Mouse (Mus musculus) cerebellum, postnatal 25 days (tissue): ENCODE data around the gene Mast4.
A peak's percentile ranks its signal among the peaks of the same experiment; 100 is the strongest.

Experiments
- DNase-seq, 2 experiments: peaks; one replicate each; pipeline ENCODE4 v3.0.0; 2021; ENCODE audit warnings: mixed read lengths in 2 of 2

The Mast4 gene

GRCm38 (mm10) chr13:103115116-103115515 lies 219.2 kb downstream of the Mast4 start:
- DNase-seq: no peak

DNA sequence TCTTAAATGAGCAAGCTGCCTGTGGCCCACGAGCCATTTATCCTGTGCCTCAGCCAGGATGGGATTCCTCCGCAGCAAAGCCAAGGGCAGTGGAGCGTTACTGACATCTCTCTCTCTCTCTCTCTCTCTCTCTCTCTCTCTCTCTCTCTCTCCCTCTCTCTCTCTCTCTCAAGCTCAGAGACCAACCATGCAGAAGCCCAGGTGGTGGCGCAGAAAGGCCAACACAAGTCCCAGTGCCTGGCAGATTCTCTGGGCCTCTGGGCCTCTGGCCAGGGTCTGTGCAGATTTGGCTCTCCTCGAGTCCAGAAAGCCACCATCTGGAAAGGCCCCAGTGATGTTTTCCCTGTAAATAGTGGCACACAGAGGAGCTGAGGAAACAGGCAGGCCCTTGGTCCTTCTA lies 220.0 kb downstream of the Mast4 start:
- DNase-seq: peak; percentile 64 to 78

DNA sequence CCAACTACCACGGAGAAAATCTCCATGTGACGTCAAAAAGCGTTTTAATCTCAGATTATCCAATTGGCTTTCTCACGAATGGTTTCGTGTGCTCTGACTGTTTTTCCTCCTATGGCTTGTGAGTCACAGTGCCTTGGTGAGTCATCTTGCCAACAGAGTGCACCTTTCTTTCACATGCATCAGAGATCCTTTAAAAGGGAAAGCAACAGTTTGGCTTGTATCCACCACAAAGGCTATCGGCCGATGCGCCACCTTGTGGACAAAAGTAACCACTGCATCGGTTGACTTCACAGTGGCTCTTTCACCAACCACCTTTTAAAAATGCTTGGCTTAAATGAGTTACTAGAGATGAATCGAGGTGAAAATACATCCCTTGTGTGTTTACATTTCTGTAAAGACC lies 224.4 kb downstream of the Mast4 start:
- DNase-seq: peak; percentile 69 to 82

GRCm38 (mm10) chr13:103107362-103107761 lies 226.9 kb downstream of the Mast4 start:
- no peak for DNase-seq

- no peak for DNase-seq
Measured at GRCm38 (mm10) chr13:103102598-103102997, 231.7 kb downstream of the Mast4 start.

- peak; percentile 36 to 39 for DNase-seq
Measured at GRCm38 (mm10) chr13:103096346-103097150, 237.7 kb downstream of the Mast4 start.

- DNase-seq: no peak
Measured at GRCm38 (mm10) chr13:103095491-103095890, 238.8 kb downstream of the Mast4 start.

GRCm38 (mm10) chr13:103094595-103094994 lies 239.7 kb downstream of the Mast4 start:
- DNase-seq: no peak

GRCm38 (mm10) chr13:103093713-103094112 lies 240.6 kb downstream of the Mast4 start:
- DNase-seq: no peak

- DNase-seq: no peak
Measured at GRCm38 (mm10) chr13:103085540-103086121, 248.7 kb downstream of the Mast4 start.

DNA sequence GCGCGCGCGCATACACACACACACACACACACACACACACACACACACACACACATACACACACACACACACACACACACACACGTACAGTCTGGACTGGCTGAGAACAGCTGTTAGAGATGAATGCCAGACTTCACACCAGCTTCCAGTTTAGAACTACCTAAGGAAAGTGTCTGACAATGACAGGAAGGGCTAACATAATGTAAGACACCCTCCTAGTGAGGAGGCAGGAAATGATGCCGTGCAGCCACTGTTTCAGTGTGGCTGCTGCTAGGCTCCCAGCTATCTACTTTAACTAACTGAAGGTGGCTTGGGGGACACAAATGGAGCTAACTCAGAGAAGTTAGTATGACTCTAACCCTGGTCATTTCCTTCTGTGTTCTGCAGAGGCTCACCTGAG lies 251.4 kb downstream of the Mast4 start:
- DNase-seq: no peak

DNA sequence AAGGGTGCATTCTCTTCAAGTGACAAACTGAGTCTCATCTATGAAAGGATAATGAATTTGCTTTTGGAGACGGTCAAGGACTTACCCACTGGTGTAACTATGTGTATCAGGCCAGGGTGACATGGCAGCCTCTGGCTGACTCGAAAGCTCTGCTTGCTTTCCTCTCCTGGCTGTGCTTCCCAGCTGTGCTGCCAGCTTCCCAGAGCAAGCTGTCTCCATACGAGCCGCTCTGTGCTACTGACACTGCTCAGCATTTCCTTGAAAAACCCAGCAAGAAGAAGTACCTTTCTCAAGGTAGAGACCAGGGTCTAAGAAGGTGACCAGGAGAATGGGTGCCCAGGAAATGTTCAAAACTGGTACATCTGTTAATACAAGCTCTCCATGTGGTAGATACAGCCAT lies 254.5 kb downstream of the Mast4 start:
- no peak for DNase-seq

DNA sequence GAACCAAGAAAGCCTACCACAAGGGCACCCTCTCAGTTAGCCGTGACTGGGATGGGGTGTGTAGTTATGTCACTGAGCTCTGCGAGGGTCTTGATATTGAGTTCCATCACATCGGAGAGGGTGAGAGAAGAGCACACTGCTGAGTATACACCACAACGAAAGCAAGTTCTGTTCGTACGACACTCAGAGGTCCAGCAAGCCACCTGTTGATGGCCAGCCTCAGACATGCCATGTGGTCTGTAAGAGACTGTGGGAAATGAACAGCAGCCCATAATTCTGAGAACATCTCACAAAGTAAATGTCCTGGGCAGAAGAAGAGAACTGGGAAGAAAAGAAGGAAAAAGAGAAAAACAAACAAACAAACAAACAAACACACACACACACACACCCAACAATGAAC lies 255.5 kb downstream of the Mast4 start:
- DNase-seq: no peak

DNA sequence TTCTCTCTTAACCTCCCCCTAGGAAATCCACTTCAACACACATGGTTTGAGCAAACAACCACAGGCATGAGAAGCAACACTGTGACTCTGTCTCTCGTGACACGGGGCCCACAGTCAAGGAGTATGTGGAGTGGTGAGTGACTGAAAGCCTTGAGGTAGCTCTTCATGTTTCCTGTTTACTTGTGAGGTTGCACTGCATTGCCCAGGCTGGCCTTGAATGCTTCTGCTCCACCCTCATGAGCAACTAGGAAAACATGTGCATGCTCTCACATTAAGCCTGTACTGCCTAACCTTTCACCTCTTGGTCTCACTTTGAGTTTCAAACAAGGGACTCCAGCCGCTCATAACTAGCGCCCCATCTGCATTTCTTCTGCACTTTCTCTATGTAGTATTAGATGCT lies 260.8 kb downstream of the Mast4 start:
- no peak for DNase-seq

DNA sequence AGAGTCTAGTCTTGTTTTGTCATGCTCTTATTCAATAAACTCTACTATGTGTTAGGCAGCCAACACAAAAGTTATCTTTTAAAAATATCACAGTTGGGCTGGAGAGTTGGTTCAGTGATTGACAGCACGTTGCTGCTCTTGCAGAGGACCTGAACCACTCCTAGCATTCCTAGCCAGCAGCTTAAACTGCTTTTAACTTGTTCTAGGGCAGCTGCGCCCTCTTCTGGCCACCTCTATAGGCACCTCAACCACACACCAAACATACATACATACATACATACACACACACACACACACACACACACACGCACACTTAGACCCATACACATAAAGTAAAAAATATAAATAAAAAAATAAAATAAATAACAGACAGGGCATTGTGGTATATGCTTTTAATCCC lies 262.5 kb downstream of the Mast4 start:
- peak in 1 of 2 experiments; percentile 17 for DNase-seq

DNA sequence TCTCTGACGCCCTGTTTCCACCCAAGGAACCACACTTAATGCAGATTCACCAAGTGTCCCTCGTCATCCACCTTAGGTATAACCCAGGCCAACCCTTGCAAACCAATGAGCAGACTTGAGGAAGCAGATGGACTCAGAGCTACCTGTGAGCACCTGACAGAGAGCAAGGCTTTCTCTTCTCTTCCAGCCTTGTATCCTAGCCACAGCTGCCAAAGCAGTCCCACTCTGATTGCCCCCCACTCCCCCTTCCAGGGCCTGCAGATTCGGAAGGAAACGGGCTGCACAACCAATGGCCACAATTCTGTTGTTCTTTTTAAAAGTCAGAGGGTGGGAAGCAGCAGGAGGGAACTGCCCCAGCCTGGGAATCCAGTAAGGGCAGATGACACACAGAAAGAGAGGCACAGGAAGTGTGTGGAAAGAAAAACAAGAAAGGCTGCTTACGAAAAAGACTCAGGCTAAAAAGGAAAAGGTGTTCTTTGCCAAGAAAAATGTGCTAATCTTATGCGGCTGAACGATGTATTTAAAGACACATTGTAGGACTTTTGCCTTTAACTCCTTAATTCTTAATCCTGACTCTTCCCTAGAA lies 266.6 kb downstream of the Mast4 start:
- no peak for DNase-seq

- no peak for DNase-seq
Measured at GRCm38 (mm10) chr13:103065437-103065836, 268.9 kb downstream of the Mast4 start.

DNA sequence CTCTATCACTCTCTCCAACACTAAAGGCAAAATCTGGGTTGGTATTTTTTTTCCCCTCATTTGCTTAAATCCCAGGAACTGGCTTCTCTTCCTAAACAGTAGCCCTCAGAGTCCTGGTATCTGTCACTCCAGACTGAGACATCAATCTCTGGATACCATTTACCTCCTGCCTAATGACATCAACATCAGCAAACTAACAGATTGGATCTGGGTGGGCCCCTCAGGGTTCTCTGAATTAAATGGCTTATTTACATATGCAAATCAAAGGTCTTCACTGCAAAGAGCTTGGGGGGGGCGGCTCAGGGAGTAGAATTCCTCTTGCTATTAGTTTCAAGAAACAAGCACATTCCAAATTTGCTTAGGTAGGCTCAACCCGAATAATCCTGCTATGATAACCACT lies 272.6 kb downstream of the Mast4 start:
- DNase-seq: no peak

DNA sequence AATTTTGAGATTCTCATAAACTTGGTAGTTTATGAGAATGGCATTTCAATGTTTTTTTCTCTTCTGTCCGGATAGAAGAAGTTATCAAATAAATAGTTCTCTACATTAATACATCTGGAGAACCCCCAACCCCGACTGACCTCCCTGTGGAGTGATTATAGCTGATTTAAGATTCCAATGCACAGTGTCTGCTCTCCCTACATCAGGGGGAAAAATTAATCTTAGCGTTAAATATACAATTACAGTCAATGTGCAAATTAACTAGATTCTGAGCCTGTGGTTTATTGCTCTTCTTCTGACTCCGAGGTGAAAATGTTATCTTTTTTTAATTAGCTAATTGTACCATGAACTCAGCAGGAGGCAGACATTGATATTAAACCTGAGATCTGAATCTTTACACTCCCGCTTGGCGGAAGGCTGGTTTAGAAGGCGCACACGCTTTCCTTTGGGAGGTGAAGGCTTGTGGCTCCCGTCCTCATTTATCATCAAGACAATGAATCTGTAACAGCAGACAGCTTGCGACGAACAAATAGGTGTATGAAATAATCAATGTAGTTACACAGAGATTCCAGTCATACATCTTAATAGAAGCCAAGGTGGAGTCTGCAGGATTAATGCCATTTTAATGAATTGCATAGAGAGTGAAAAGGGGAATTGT lies 274.2 kb downstream of the Mast4 start:
- DNase-seq: no peak

DNA sequence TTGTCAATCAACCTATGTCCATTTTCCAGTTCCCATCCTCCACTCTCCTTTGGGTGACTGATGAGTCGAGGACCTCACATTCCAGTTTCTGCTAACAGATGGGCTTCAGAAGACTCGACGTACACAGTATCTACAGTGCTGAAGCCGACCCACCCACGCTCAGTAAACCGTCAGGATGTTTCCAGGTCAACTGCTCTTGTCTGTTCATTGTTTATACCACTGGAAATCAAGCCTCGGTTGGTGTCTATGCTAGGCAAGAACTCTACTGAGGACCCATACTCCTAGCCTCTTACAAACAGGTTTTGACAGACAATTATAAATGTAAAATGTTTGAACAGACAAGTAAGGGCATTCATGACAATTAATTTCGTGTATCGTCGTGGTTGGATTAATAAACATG lies 277.8 kb downstream of the Mast4 start:
- no peak for DNase-seq

GRCm38 (mm10) chr13:103052661-103053060 lies 281.6 kb downstream of the Mast4 start:
- DNase-seq: no peak

DNA sequence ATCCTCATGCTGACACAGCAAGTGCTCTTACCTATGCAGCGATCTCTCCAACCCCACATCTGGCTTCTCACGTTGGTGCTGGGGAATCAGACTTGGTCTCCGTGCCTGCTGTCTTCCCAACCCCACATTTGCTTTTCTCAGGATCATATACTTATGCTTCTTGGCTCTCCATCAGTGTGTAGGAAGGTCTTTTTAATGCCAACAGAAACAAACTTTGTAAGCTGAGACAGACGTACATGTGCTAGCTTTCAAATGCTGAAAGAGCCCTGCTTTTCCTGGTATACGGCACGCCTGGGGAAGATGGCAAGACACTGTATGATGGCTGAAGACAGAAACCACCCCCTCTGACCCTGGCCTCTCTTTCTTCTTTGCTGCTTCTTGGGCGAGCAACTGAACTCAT lies 285.3 kb downstream of the Mast4 start:
- no peak for DNase-seq

DNA sequence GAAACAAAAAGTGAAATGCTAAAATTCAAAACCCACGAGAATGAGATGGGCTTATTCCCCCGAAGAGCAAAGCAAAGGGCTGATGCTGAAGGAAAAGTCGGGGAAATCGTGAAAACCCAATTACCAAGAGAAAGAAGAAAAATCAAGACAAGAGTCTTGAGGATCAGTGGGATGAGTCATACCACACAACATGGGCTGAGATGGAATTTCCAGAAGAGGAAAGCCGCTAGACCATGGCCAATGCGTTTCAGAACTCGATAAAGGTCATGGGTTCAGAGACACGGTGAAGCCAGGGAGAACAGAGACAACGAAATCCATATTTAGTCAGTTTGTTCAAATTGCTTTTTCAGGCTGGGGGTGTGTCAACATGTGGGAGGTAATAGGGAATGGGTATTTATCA lies 290.6 kb downstream of the Mast4 start:
- DNase-seq: no peak

- DNase-seq: no peak
Measured at GRCm38 (mm10) chr13:103043011-103043410, 291.3 kb downstream of the Mast4 start.
